Mouse (Mus musculus) midbrain, postnatal 0 days (tissue): ENCODE measurements at regions not wholly inside any gene's neighbourhood (a gene's known extent, or its start where the extent isn't known, plus 50 kb on each side); places are given as distances from the start of the nearest gene placed in this dataset.

Experiments used
- ATAC-seq: fragments of 200-750 bp; cut with Nextera tagmentation; 2 replicates; pipeline ENCODE4 v1.8.0; 2017; ENCODE audit warnings: moderate number of reproducible peaks, mild to moderate bottlenecking, moderate TSS enrichment, moderate library complexity; ENCODE audit not compliant: low FRiP score
- DNase-seq: peaks from one replicate; pipeline ENCODE4 v3.0.0-alpha.2; 2015; ENCODE audit warnings: low spot score
- H3K27ac ChIP-seq: fragments of 300-500 bp; sonication (generic); 2 replicates; pipeline ENCODE4 v1.5.1; 2014; ENCODE audit warnings: low read depth, mild to moderate bottlenecking, low read length, mixed read lengths
- H3K27me3 ChIP-seq: fragments of 300-500 bp; sonication (generic); 2 replicates; pipeline ENCODE4 v1.6.1; 2014; ENCODE audit warnings: low read length, control low read depth, mixed read lengths; ENCODE audit not compliant: insufficient read depth
- H3K36me3 ChIP-seq: fragments of 300-500 bp; sonication (generic); 2 replicates; pipeline ENCODE4 v1.6.1; 2014; ENCODE audit warnings: low read length, control low read depth, mixed read lengths; ENCODE audit not compliant: insufficient read depth
- H3K4me1 ChIP-seq: fragments of 300-500 bp; sonication (generic); 2 replicates; pipeline ENCODE4 v1.6.1; 2014; ENCODE audit warnings: mild to moderate bottlenecking, control low read depth, antibody characterized with exemption, low read length, mixed read lengths; ENCODE audit not compliant: insufficient read depth
- H3K4me2 ChIP-seq: fragments of 300-500 bp; sonication (generic); 2 replicates; pipeline ENCODE4 v1.6.1; 2014; ENCODE audit warnings: low read depth, mild to moderate bottlenecking, low read length, mixed read lengths; ENCODE audit not compliant: poor library complexity, severe bottlenecking
- H3K4me3 ChIP-seq: fragments of 300-500 bp; sonication (generic); 2 replicates; pipeline ENCODE4 v1.5.1; 2014; ENCODE audit warnings: low read depth, mild to moderate bottlenecking, low read length, moderate library complexity
- H3K9ac ChIP-seq: fragments of 300-500 bp; sonication (generic); replicated peaks from 2 replicates; pipeline ENCODE4 v1.6.1; 2014; ENCODE audit warnings: mild to moderate bottlenecking, low read length, moderate library complexity, mixed read lengths; ENCODE audit not compliant: poor library complexity, severe bottlenecking
- H3K9me3 ChIP-seq: fragments of 300-500 bp; sonication (generic); 2 replicates; pipeline ENCODE4 v1.6.1; 2016; ENCODE audit warnings: low read length, control low read depth
- CTCF ChIP-seq: IDR thresholded peaks from 2 replicates; pipeline ENCODE4 v1.5.1; 2016; ENCODE audit warnings: antibody characterized with exemption, mild to moderate bottlenecking
- WGBS: fragments of 180-500 bp; shearing (Covaris S2); extraction: QIAGEN DNeasy Blood & Tissue Kit; methylation state at CpG from one replicate; pipeline ENCODE4 v1.1.7; 2014; 5-methylcytosine and 5-hydroxymethylcytosine counted together

- TF ChIP-seq CTCF, result no peak
- no peak overlapping the region for H3K4me3 ChIP-seq
- no peak overlapping the region for H3K4me2 ChIP-seq
- no peaks in the 10 kb centered on the region for H3K36me3 ChIP-seq
- no peaks in the 10 kb centered on the region for H3K9me3 ChIP-seq
- WGBS, result 24% methylated on average over 5 of the region's 5 CpGs
- no peaks in the 10 kb centered on the region for H3K27me3 ChIP-seq
- no peak overlapping the region for H3K9ac ChIP-seq
- no peaks in the 10 kb centered on the region for H3K4me1 ChIP-seq
- no peak overlapping the region for H3K27ac ChIP-seq
- DNase-seq, result no peak
- no peak for ATAC-seq
Observed at GRCm38 (mm10) chr14:76678512-76679134, 121.9 kb upstream of the Serp2 start.

- no peaks in the 10 kb centered on the region for H3K9me3 ChIP-seq
- no peak overlapping the region for H3K9ac ChIP-seq
- H3K36me3 ChIP-seq, result no peaks in the 10 kb centered on the region
- no peaks in the 10 kb centered on the region for H3K27me3 ChIP-seq
- no peak overlapping the region for H3K4me2 ChIP-seq
- H3K4me3 ChIP-seq, result no peak overlapping the region
- 30% methylated on average over 8 of the region's 8 CpGs for WGBS
- H3K27ac ChIP-seq, result no peak overlapping the region
- ATAC-seq (no peak), DNase-seq (no peak)
- TF ChIP-seq CTCF, result no peak
- no peaks in the 10 kb centered on the region for H3K4me1 ChIP-seq
Observed at GRCm38 (mm10) chr14:76674949-76675348, 118.3 kb upstream of the Serp2 start.

GRCm38 (mm10) chr14:76673671-76674331 is 117.1 kb upstream of the Serp2 start:
- H3K27me3 ChIP-seq, result no peaks in the 10 kb centered on the region
- DNase-seq, result no peak
- no peak overlapping the region for H3K4me2 ChIP-seq
- H3K4me1 ChIP-seq, result no peaks in the 10 kb centered on the region
- no peak for ATAC-seq
- no peaks in the 10 kb centered on the region for H3K36me3 ChIP-seq
- no peaks in the 10 kb centered on the region for H3K9me3 ChIP-seq
- no peak overlapping the region for H3K9ac ChIP-seq
- WGBS, result 76% methylated on average over 11 of the region's 11 CpGs
- H3K4me3 ChIP-seq, result no peak overlapping the region
- H3K27ac ChIP-seq, result no peak overlapping the region
- no peak for TF ChIP-seq CTCF

GRCm38 (mm10) chr14:76672899-76673298 is 116.2 kb upstream of the Serp2 start:
- no peaks in the 10 kb centered on the region for H3K27me3 ChIP-seq
- H3K9me3 ChIP-seq, result no peaks in the 10 kb centered on the region
- no peak overlapping the region for H3K27ac ChIP-seq
- TF ChIP-seq CTCF, result no peak
- no peak for ATAC-seq
- H3K9ac ChIP-seq, result no peak overlapping the region
- H3K4me2 ChIP-seq, result no peak overlapping the region
- DNase-seq, result no peak
- H3K36me3 ChIP-seq, result no peaks in the 10 kb centered on the region
- WGBS, result 50% methylated on average over 6 of the region's 6 CpGs
- H3K4me1 ChIP-seq, result no peaks in the 10 kb centered on the region
- H3K4me3 ChIP-seq, result no peak overlapping the region

- TF ChIP-seq CTCF, result no peak
- DNase-seq, result no peak
- ATAC-seq, result no peak
- Histone ChIP-seq H3K27me3 (no peaks in the 10 kb centered on the region), H3K4me1 (no peaks in the 10 kb centered on the region), H3K9ac (no peak overlapping the region), H3K4me3 (no peak overlapping the region), H3K4me2 (no peak overlapping the region), H3K27ac (no peak overlapping the region), H3K36me3 (no peaks in the 10 kb centered on the region), H3K9me3 (no peaks in the 10 kb centered on the region)
- WGBS, result 56% methylated on average over 2 of the region's 2 CpGs
Observed at GRCm38 (mm10) chr14:76672442-76672841, 115.8 kb upstream of the Serp2 start.

- H3K9ac ChIP-seq, result no peak overlapping the region
- TF ChIP-seq CTCF, result no peak
- no peaks in the 10 kb centered on the region for H3K36me3 ChIP-seq
- DNase-seq, result no peak
- WGBS, result 87% methylated on average over 4 of the region's 4 CpGs
- ATAC-seq, result no peak
- no peak overlapping the region for H3K4me2 ChIP-seq
- no peaks in the 10 kb centered on the region for H3K27me3 ChIP-seq
- H3K4me3 ChIP-seq, result no peak overlapping the region
- H3K4me1 ChIP-seq, result no peaks in the 10 kb centered on the region
- no peaks in the 10 kb centered on the region for H3K9me3 ChIP-seq
- no peak overlapping the region for H3K27ac ChIP-seq
Observed at GRCm38 (mm10) chr14:76671023-76671422, 114.3 kb upstream of the Serp2 start.
